Mouse (Mus musculus) granulocyte monocyte progenitor cell, adult 5-6 weeks (primary cell): ENCODE results near the gene Obox2. TPM values are rescaled to one million over a fixed set of nuclear protein-coding genes. Genes with fewer than 3 reads are reported as not detected.
"Not testable (repeated sequence)": the region's sequence is repeated elsewhere in the genome, so short reads cannot be mapped to it uniquely, and the experiment has no call there.

ENCODE experiments used
- ATAC-seq: replicated peaks from 2 replicates; pipeline ENCODE4 v1.8.0; 2016; ENCODE audit warnings: mild to moderate bottlenecking, moderate TSS enrichment, inconsistent platforms; ENCODE audit not compliant: poor library complexity, severe bottlenecking
- total RNA-seq, 2 experiments: library from RNA; stranded (forward) in 1 of 2; stranded (reverse) in 1 of 2; fragments of 200-712, 200-1000 nt in 1 of 2; fragments of >200 nt in 1 of 2; fragmentation: Nextera tagmentation in 1 of 2; gene quantifications; 2 replicates each; pipeline ENCODE4 v1.2.3; 2014 to 2017

Gene Obox2
- not detected in 2 replicates for total RNA-seq (2014; fragmentation: Nextera tagmentation)
- total RNA-seq (2017): not detected in 2 replicates

GRCm38 (mm10) chr7:15388421-15388998 lies at the start of gene Obox2, which contains the start of gene Obox1:
TSS of gene Obox2 (plus strand) at chr7:15388721.
TSS of gene Obox1 (plus strand) at chr7:15388948.
- not testable (repeated sequence) for ATAC-seq

DNA sequence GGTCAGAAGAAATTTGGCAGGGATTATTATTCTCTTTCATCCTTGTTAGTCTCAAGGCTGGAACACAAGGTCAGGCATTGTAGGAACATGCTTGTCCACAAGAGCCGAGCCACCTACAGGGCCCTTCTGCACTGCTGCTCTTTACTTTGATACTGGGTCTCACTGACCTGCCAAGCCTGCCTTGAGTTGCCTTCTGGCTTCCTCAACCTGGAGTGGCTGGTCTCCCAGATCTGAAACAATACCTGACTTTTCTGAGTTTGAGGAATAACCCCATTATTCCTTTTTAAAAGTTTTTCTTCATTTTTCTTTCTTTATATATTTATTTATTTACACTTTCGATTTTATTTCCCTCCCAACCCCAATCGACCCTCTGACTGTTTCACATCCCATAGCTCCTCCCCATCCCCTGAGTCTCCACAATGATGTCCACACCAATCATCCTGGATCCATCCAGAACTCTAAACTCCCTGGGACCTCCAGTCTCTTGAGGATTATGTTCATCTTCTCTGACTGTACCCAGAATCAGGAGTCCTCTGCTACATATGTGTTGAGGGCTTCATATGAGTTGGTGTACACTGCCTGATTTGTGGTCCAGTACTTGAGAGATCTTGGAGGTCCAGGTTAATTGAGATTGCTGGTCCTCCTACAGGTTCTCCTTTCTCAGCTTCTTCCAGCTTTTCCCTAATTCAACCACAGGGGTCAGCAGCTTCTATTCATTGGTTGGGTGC lies 10.8 kb downstream of the Obox2 start:
- not testable (repeated sequence) for ATAC-seq

GRCm38 (mm10) chr7:15406816-15407215 lies 18.3 kb downstream of the Obox2 start:
- ATAC-seq: not testable (repeated sequence)

- ATAC-seq: not testable (repeated sequence)
Measured at GRCm38 (mm10) chr7:15418046-15418445, 29.5 kb downstream of the Obox2 start.

- not testable (repeated sequence) for ATAC-seq
Measured at GRCm38 (mm10) chr7:15425537-15425936, 37.0 kb downstream of the Obox2 start.

Other genes starting within 250 kb of the Obox2 start
- gene Obox1, start 227 bp downstream of the Obox2 start, total RNA-seq (2014; fragmentation: Nextera tagmentation): not detected in 2 replicates
- gene Obox1, start 227 bp downstream of the Obox2 start, total RNA-seq (2017): not detected in 2 replicates